Mouse (Mus musculus): ENCODE results near the gene Rras2. TPM values are rescaled to one million over a fixed set of nuclear protein-coding genes. Genes with fewer than 3 reads are reported as not detected.

The Rras2 gene
- total and polyA plus RNA-seq, 2 experiments from 2014 or later = 22.5 to 41.3 TPM

DNA sequence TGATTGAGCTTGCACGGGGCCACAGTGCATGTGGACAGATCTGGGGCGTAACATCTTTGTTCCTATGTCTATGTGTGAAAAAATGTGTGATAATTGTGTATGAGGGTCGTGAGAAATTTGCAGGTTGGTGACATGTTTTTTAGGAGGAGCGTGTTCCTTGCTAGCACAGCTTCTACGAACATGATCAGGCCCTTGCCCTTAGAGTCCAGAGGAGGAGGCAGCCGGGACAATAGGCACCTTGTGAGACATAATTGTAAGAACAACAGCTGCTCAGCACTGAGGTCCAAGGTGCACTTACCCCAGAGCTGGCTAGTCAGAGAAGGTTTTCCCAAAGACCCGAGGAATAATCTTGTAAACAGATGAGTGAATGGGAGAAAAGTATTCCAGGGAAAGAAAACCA, 599 bp upstream of the Rras2 start:
- peak overlapping the region; percentile 87 for H3K27ac ChIP-seq (ENCODE audit: low read depth, low read length)
- peak overlapping the region; percentile 89 for H3K4me3 ChIP-seq (ENCODE audit: low read depth, low read length)
- DNase-seq (ENCODE audit: low spot score) (no peak), ATAC-seq (ENCODE audit: low FRiP score) (no peak)
- TF ChIP-seq CTCF (IDR thresholded peaks at IDR 0.05) = no peak
- no peaks in the 10 kb centered on the region for H3K9me3 ChIP-seq (ENCODE audit: low read length)
- H3K36me3 ChIP-seq (ENCODE audit: insufficient read depth, low read length) = no peaks in the 10 kb centered on the region
- WGBS = 47% methylated on average over 7 of the region's 7 CpGs
- no peaks in the 10 kb centered on the region for H3K27me3 ChIP-seq (ENCODE audit: insufficient read depth, low read length)
- 0 out of 2 replicates have a peak, but pooled peaks cover 4% of the 10 kb centered on the region for H3K4me1 ChIP-seq (ENCODE audit: insufficient read depth, low read length)
- peak overlapping the region; percentile 85 for H3K9ac ChIP-seq (replicated peaks; ENCODE audit: low read length, poor library complexity, severe bottlenecking)
- H3K4me2 ChIP-seq (ENCODE audit: low read depth, low read length, poor library complexity, severe bottlenecking) = peak overlapping the region; percentile 83

DNA sequence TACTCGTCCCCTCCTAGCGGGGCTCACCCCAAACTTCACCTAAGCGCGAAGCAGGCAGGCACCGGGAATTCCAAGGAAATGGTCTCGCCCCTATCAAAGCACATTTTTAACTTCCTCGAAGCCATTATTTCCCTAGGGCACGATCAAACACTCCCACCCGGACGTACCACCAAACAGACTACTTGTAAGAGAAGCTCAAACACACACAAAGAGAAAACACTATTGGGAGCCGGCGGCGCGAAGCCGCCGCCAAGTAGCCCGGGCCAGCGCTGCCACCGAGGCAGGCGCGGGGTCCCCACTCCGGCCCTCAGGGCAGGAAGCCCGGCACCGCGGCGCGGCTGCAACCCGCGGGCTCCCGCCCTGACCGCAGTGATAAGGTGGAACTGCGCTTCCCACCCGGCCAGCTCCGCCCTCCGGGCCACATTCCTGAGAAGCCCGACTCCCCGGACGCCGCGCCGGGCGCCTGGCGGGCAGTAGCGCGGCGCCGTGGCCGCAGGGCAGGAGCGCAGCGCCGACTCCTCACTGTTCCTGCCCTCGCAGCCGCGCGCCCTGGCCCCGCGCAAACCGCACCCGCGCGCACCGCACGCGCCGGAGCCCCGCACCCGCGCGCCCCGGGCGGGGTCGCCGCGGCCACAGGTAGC, 750 bp downstream of the Rras2 start:
- TF ChIP-seq CTCF (IDR thresholded peaks at IDR 0.05) = peak; percentile 19; the same call in 1 of the 2 replicates
- under 1% methylated on average over 62 of the region's 74 CpGs for WGBS
- no peaks in the 10 kb centered on the region for H3K9me3 ChIP-seq (ENCODE audit: low read length)
- peak; percentile 74 for ATAC-seq (ENCODE audit: low FRiP score)
- peak overlapping the region; percentile 85 for H3K9ac ChIP-seq (replicated peaks; ENCODE audit: low read length, poor library complexity, severe bottlenecking)
- peak overlapping the region; percentile 87 for H3K27ac ChIP-seq (ENCODE audit: low read depth, low read length)
- peak overlapping the region; percentile 83 for H3K4me2 ChIP-seq (ENCODE audit: low read depth, low read length, poor library complexity, severe bottlenecking)
- 0 out of 2 replicates have a peak, but pooled peaks cover 4% of the 10 kb centered on the region for H3K4me1 ChIP-seq (ENCODE audit: insufficient read depth, low read length)
- H3K27me3 ChIP-seq (ENCODE audit: insufficient read depth, low read length) = no peaks in the 10 kb centered on the region
- peak; percentile 36 for DNase-seq (ENCODE audit: low spot score)
- no peaks in the 10 kb centered on the region for H3K36me3 ChIP-seq (ENCODE audit: insufficient read depth, low read length)
- peak overlapping the region; percentile 89 for H3K4me3 ChIP-seq (ENCODE audit: low read depth, low read length)

DNA sequence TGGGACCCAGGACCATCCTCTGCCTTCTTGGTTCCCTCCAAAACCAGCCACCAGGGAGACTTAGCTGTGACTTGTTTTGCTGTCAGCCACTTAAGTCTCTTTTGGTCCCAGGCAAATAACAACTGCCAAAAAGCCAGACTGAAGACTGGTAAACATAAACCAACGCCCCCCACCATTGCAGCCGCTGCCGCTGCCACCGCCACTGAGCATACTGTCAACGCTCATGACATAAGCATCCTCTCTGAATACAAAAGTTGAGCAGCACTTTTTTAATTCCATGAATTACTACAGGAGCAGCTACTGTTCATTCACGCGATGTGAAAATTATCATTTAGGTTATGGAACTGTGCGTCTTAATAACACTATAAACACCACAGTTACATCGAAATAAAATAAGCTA, 1.6 kb downstream of the Rras2 start:
- Histone ChIP-seq H3K4me3 (ENCODE audit: low read depth, low read length) (peak overlapping the region; percentile 89), H3K27ac (ENCODE audit: low read depth, low read length) (no peak overlapping the region), H3K36me3 (ENCODE audit: insufficient read depth, low read length) (no peaks in the 10 kb centered on the region), H3K9ac (replicated peaks; ENCODE audit: low read length, poor library complexity, severe bottlenecking) (peak overlapping the region; percentile 85; the same call in 1 of the 2 replicates), H3K27me3 (ENCODE audit: insufficient read depth, low read length) (no peaks in the 10 kb centered on the region), H3K4me2 (ENCODE audit: low read depth, low read length, poor library complexity, severe bottlenecking) (peak overlapping the region; percentile 83), H3K9me3 (ENCODE audit: low read length) (no peaks in the 10 kb centered on the region), H3K4me1 (ENCODE audit: insufficient read depth, low read length) (0 out of 2 replicates have a peak, but pooled peaks cover 4% of the 10 kb centered on the region)
- ATAC-seq (ENCODE audit: low FRiP score) = no peak
- DNase-seq (ENCODE audit: low spot score) = no peak
- no peak for TF ChIP-seq CTCF (IDR thresholded peaks at IDR 0.05)
- 21% methylated on average over 9 of the region's 9 CpGs for WGBS

DNA sequence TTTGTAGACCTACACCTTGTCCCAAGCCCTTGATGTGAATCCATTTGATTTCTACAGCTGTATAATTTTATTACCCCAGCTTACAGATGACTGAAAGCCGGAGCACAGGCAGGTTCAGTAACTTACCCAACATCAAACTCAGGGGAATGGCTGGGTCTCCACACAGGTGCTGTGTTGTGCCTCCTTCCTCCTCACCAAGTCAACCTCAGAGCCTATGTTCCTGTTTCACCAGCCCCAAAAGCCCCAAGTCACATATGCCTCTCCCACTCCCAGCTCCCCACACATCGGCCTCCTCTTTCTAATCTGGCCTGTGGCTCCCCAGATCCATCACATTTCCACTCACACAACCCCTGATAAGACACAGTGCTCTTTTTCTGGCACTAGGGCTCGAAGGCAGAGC, 2.6 kb downstream of the Rras2 start:
- Histone ChIP-seq H3K36me3 (ENCODE audit: insufficient read depth, low read length) (no peaks in the 10 kb centered on the region), H3K4me2 (ENCODE audit: low read depth, low read length, poor library complexity, severe bottlenecking) (no peak overlapping the region), H3K27ac (ENCODE audit: low read depth, low read length) (no peak overlapping the region), H3K27me3 (ENCODE audit: insufficient read depth, low read length) (no peaks in the 10 kb centered on the region), H3K9me3 (ENCODE audit: low read length) (no peaks in the 10 kb centered on the region), H3K4me1 (ENCODE audit: insufficient read depth, low read length) (0 out of 2 replicates have a peak, but pooled peaks cover 4% of the 10 kb centered on the region), H3K4me3 (ENCODE audit: low read depth, low read length) (no peak overlapping the region), H3K9ac (replicated peaks; ENCODE audit: low read length, poor library complexity, severe bottlenecking) (no peak overlapping the region)
- ATAC-seq (ENCODE audit: low FRiP score) (no peak), DNase-seq (ENCODE audit: low spot score) (no peak)
- 92% methylated on average over 3 of the region's 3 CpGs for WGBS
- no peak for TF ChIP-seq CTCF (IDR thresholded peaks at IDR 0.05)

DNA sequence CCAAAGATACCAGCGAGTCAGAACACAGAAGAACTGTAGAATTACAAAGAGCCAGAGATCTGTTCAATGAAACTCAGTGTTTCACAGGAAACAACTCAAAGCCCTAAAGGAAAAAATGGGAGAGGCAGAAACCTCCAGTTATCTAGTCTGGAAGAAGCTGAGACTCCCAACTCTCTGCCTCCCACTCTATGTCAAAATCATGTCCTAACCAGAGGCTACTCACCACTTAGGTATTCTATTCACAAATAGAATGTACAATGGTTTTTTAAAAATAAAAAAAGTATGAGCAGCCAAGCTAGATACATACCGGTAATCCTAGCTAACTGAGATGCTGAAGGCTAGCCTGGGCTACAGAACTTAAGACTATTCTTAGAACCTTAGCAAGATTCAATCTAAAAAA, 3.3 kb downstream of the Rras2 start:
- no peak for TF ChIP-seq CTCF (IDR thresholded peaks at IDR 0.05)
- H3K9me3 ChIP-seq (ENCODE audit: low read length) = no peaks in the 10 kb centered on the region
- ATAC-seq (ENCODE audit: low FRiP score) (no peak), DNase-seq (ENCODE audit: low spot score) (no peak)
- H3K4me2 ChIP-seq (ENCODE audit: low read depth, low read length, poor library complexity, severe bottlenecking) = no peak overlapping the region
- H3K9ac ChIP-seq (replicated peaks; ENCODE audit: low read length, poor library complexity, severe bottlenecking) = no peak overlapping the region
- H3K36me3 ChIP-seq (ENCODE audit: insufficient read depth, low read length) = no peaks in the 10 kb centered on the region
- H3K4me3 ChIP-seq (ENCODE audit: low read depth, low read length) = no peak overlapping the region
- no peaks in the 10 kb centered on the region for H3K27me3 ChIP-seq (ENCODE audit: insufficient read depth, low read length)
- 91% methylated on average over 2 of the region's 2 CpGs for WGBS
- 0 out of 2 replicates have a peak, but pooled peaks cover 4% of the 10 kb centered on the region for H3K4me1 ChIP-seq (ENCODE audit: insufficient read depth, low read length)
- no peak overlapping the region for H3K27ac ChIP-seq (ENCODE audit: low read depth, low read length)

DNA sequence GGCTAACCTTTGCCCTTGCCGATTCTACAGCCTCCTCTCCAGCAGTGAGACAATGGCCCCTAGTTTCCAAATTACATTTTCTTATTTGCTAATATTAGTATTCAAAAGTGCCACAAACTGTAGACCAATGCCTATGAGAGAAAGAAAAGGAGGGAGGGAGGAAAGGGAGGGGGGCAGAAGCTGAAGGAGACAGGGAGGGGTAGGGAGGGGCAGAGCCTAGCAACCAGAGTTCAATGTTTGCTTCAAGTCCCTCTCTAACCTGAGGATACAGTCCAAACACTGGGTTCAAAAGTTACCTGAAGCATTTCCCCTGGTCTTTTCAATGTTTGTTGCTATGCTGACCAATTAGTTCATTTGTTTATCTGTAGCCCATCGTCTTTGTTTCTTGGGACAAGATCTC, 7.1 kb downstream of the Rras2 start:
- Histone ChIP-seq H3K4me1 (ENCODE audit: insufficient read depth, low read length) (0 out of 2 replicates have a peak, but pooled peaks cover under 1% of the 10 kb centered on the region), H3K27me3 (ENCODE audit: insufficient read depth, low read length) (no peaks in the 10 kb centered on the region), H3K9me3 (ENCODE audit: low read length) (no peaks in the 10 kb centered on the region), H3K36me3 (ENCODE audit: insufficient read depth, low read length) (no peaks in the 10 kb centered on the region), H3K4me2 (ENCODE audit: low read depth, low read length, poor library complexity, severe bottlenecking) (no peak overlapping the region), H3K9ac (replicated peaks; ENCODE audit: low read length, poor library complexity, severe bottlenecking) (no peak overlapping the region), H3K27ac (ENCODE audit: low read depth, low read length) (no peak overlapping the region), H3K4me3 (ENCODE audit: low read depth, low read length) (no peak overlapping the region)
- 94% methylated on average over 2 of the region's 2 CpGs for WGBS
- DNase-seq (ENCODE audit: low spot score) (no peak), ATAC-seq (ENCODE audit: low FRiP score) (no peak)
- no peak for TF ChIP-seq CTCF (IDR thresholded peaks at IDR 0.05)

All from midbrain, postnatal 0 days (tissue).